ENCODE assay signal across 23 mouse cellular contexts in genomic region chr11:102630731-102631130, GRCm38 (mm10). TPM values are rescaled to one million over a fixed set of nuclear protein-coding genes. Genes with fewer than 3 reads are reported as not detected.
DNase-seq lines count a peak whose midpoint lies in the region; ATAC-seq and TF ChIP-seq lines count a peak whose summit lies in the region.
"Had no signal": no experiment of that assay in that cellular context is flagged by ENCODE, and none has a peak within 500 bp of the region (broad histone marks: within the 10 kb centered on the region; RNA-seq: fewer than 3 reads in every experiment).

No protein-coding gene starts in this region.

- no peaks in the 10 kb centered on the region for H3K79me2 ChIP-seq in heart, adult 2 months (replicated peaks; ENCODE audit: control insufficient read depth, insufficient read depth, low read length)

- WGBS in heart, embryonic 13.5 days: 31% methylated on average over 7 of the region's 7 CpGs
- WGBS in heart, adult 2 months: 55% methylated on average over 7 of the region's 7 CpGs
- WGBS in midbrain, embryonic 10.5 days: 9% methylated on average over 7 of the region's 7 CpGs
- 14% methylated on average over 7 of the region's 7 CpGs for WGBS in midbrain, embryonic 14.5 days
- WGBS in embryonic facial prominence, embryonic 10.5 days: 5% methylated on average over 7 of the region's 7 CpGs
- 17% methylated on average over 7 of the region's 7 CpGs for WGBS in limb, embryonic 13.5 days

- no peaks in the 10 kb centered on the region for H3K27me3 ChIP-seq in heart, embryonic 13.5 days (replicated peaks)
- no peaks in the 10 kb centered on the region for H3K27me3 ChIP-seq in heart, adult 2 months (ENCODE audit: control insufficient read depth, insufficient read depth, low read length)
- peaks cover 46% of the 10 kb centered on the region for H3K27me3 ChIP-seq in midbrain, embryonic 10.5 days (ENCODE audit: low read depth, poor library complexity, severe bottlenecking)
- no peaks in the 10 kb centered on the region for H3K27me3 ChIP-seq in midbrain, embryonic 14.5 days (ENCODE audit: control insufficient read depth, insufficient read depth, low read length)
- H3K27me3 ChIP-seq in embryonic facial prominence, embryonic 10.5 days (replicated peaks; ENCODE audit: low read depth, poor library complexity, severe bottlenecking): peaks cover 8% of the 10 kb centered on the region; the same call in 1 of the 2 replicates
- H3K27me3 ChIP-seq in limb, embryonic 13.5 days: no peaks in the 10 kb centered on the region
- H3K27me3 ChIP-seq: lung, embryonic 15.5 days had no signal

- peaks cover 44% of the 10 kb centered on the region for H3K4me1 ChIP-seq in heart, embryonic 13.5 days
- H3K4me1 ChIP-seq in heart, adult 2 months (ENCODE audit: control insufficient read depth, insufficient read depth, low read length): no peaks in the 10 kb centered on the region
- H3K4me1 ChIP-seq in midbrain, embryonic 10.5 days: peaks cover 61% of the 10 kb centered on the region
- H3K4me1 ChIP-seq in midbrain, embryonic 14.5 days (ENCODE audit: control insufficient read depth, insufficient read depth, low read length): 0 out of 2 replicates have a peak, but pooled peaks cover 3% of the 10 kb centered on the region
- peaks cover 78% of the 10 kb centered on the region for H3K4me1 ChIP-seq in embryonic facial prominence, embryonic 10.5 days
- peaks cover 73% of the 10 kb centered on the region for H3K4me1 ChIP-seq in limb, embryonic 13.5 days

- no peak overlapping the region for H3K27ac ChIP-seq in heart, embryonic 13.5 days (replicated peaks)
- no peak overlapping the region for H3K27ac ChIP-seq in heart, adult 2 months
- H3K27ac ChIP-seq in midbrain, embryonic 10.5 days (replicated peaks): peak overlapping the region; percentile 65
- no peak overlapping the region for H3K27ac ChIP-seq in midbrain, embryonic 14.5 days (replicated peaks; ENCODE audit: low read depth, low read length)
- peak overlapping the region; percentile 86 for H3K27ac ChIP-seq in embryonic facial prominence, embryonic 10.5 days (replicated peaks)
- H3K27ac ChIP-seq in limb, embryonic 13.5 days: peak overlapping the region; percentile 74
- H3K27ac ChIP-seq: forebrain, embryonic 13.5 days; lung, embryonic 15.5 days; neural tube, embryonic 13.5 days had no signal

- no peak; the same call in 1 of the 2 replicates for ATAC-seq in heart, embryonic 13.5 days (ENCODE audit: extremely low read depth, insufficient number of reproducible peaks, low FRiP score, low TSS enrichment)
- no peak for ATAC-seq in midbrain, embryonic 14.5 days (ENCODE audit: low FRiP score, low TSS enrichment)
- 0 out of 2 replicates have a peak, but pooled peaks have one; percentile 4 for ATAC-seq in limb, embryonic 13.5 days (ENCODE audit: low FRiP score, low read depth)
- ATAC-seq in monocyte, adult 5-6 weeks (replicated peaks; ENCODE audit: insufficient number of reproducible peaks, low FRiP score, low TSS enrichment, poor library complexity, severe bottlenecking): no peak
- ATAC-seq: forebrain, embryonic 13.5 days; midbrain, embryonic 16.5 days had no signal

- no peak overlapping the region for H3K4me3 ChIP-seq in heart, embryonic 13.5 days
- H3K4me3 ChIP-seq in heart, adult 2 months: no peak overlapping the region
- H3K4me3 ChIP-seq in midbrain, embryonic 10.5 days: no peak overlapping the region
- H3K4me3 ChIP-seq in midbrain, embryonic 14.5 days (replicated peaks; ENCODE audit: low read depth, low read length): no peak overlapping the region
- H3K4me3 ChIP-seq in embryonic facial prominence, embryonic 10.5 days: peak overlapping the region; percentile 36
- no peak overlapping the region for H3K4me3 ChIP-seq in limb, embryonic 13.5 days
- H3K4me3 ChIP-seq: forebrain, embryonic 13.5 days; lung, embryonic 15.5 days; neural tube, embryonic 13.5 days had no signal

- no peaks in the 10 kb centered on the region for H3K36me3 ChIP-seq in heart, embryonic 13.5 days
- H3K36me3 ChIP-seq in heart, adult 2 months (ENCODE audit: control insufficient read depth, insufficient read depth, low read length): no peaks in the 10 kb centered on the region
- H3K36me3 ChIP-seq in midbrain, embryonic 10.5 days: no peaks in the 10 kb centered on the region
- no peaks in the 10 kb centered on the region for H3K36me3 ChIP-seq in midbrain, embryonic 14.5 days (ENCODE audit: control insufficient read depth, insufficient read depth, low read length)
- H3K36me3 ChIP-seq in embryonic facial prominence, embryonic 10.5 days (replicated peaks): no peaks in the 10 kb centered on the region
- no peaks in the 10 kb centered on the region for H3K36me3 ChIP-seq in limb, embryonic 13.5 days
- H3K36me3 ChIP-seq: lung, embryonic 15.5 days; neural tube, embryonic 13.5 days had no signal

- H3K4me2 ChIP-seq in heart, embryonic 13.5 days: no peak overlapping the region
- no peak overlapping the region for H3K4me2 ChIP-seq in midbrain, embryonic 14.5 days (ENCODE audit: low read length)
- H3K4me2 ChIP-seq in limb, embryonic 13.5 days (replicated peaks): peak overlapping the region; percentile 26; the same call in 1 of the 2 replicates
- H3K4me2 ChIP-seq: forebrain, embryonic 13.5 days; heart, embryonic 11.5 days; liver, embryonic 11.5 days; lung, embryonic 15.5 days; neural tube, embryonic 13.5 days had no signal

- intact Hi-C loops in heart, adult 2 months (cut with DNase I): no loop called here

- H3K9ac ChIP-seq in heart, embryonic 13.5 days: 0 out of 2 replicates have a peak overlapping the region, but pooled peaks have one; percentile 19
- no peak overlapping the region for H3K9ac ChIP-seq in heart, adult 2 months (ENCODE audit: low read depth, low read length)
- no peak overlapping the region; the same call in 1 of the 2 replicates for H3K9ac ChIP-seq in midbrain, embryonic 14.5 days (replicated peaks; ENCODE audit: low read length)
- H3K9ac ChIP-seq in limb, embryonic 13.5 days: no peak overlapping the region
- H3K9ac ChIP-seq: forebrain, embryonic 13.5 days; lung, embryonic 15.5 days; neural tube, embryonic 13.5 days had no signal

- H3K9me3 ChIP-seq in heart, embryonic 13.5 days: no peaks in the 10 kb centered on the region
- no peaks in the 10 kb centered on the region for H3K9me3 ChIP-seq in midbrain, embryonic 10.5 days (replicated peaks)
- no peaks in the 10 kb centered on the region for H3K9me3 ChIP-seq in midbrain, embryonic 14.5 days (ENCODE audit: control insufficient read depth, low read length)
- no peaks in the 10 kb centered on the region for H3K9me3 ChIP-seq in embryonic facial prominence, embryonic 10.5 days
- H3K9me3 ChIP-seq in limb, embryonic 13.5 days: no peaks in the 10 kb centered on the region
- H3K9me3 ChIP-seq: forebrain, embryonic 13.5 days; lung, embryonic 15.5 days; neural tube, embryonic 13.5 days had no signal

- TF ChIP-seq CTCF in heart, adult 2 months (IDR thresholded peaks at IDR 0.05): no peak

- no peak for DNase-seq in heart, adult 2 months
- no peak for DNase-seq in midbrain, embryonic 10.5 days (ENCODE audit: low spot score)
- DNase-seq in midbrain, embryonic 14.5 days: no peak
- DNase-seq in embryonic facial prominence, embryonic 10.5 days (ENCODE audit: low spot score): peak; percentile 76
- DNase-seq: adrenal gland, postnatal 10 days; cerebellum, adult 11 months; cerebellum, postnatal 14 days; gastrocnemius, postnatal 36 days; heart, postnatal 36 days; kidney, postnatal 14 days; layer of hippocampus, adult 9-11 months; right cerebral cortex, postnatal 25 days; thymus, postnatal 36 days had no signal

- TF ChIP-seq EP300 in heart, adult 2 months (IDR thresholded peaks at IDR 0.05; ENCODE audit: insufficient read depth, low read depth, low read length): no peak

- TF ChIP-seq POLR2A in heart, adult 2 months (IDR thresholded peaks at IDR 0.05; ENCODE audit: insufficient read depth, low read depth, low read length): no peak

RNA-seq across cellular contexts. Expression of gene Fzd2, which starts 26.5 kb away (rescaled TPM):
- 19.1 and 22.0 TPM in 2 replicates for polyA plus RNA-seq in heart, embryonic 13.5 days (2015; fragmentation: Nextera tagmentation; extraction: Ambion mirVana)
- total RNA-seq in heart, adult 2 months (2021): 1 to 10 TPM; 2.6 to 2.8 TPM
- polyA plus RNA-seq in heart, adult 2 months (2012; rRNA removed): 7.2 and 10.0 TPM in 2 replicates
- 26.5 and 27.9 TPM in 2 replicates for polyA plus RNA-seq in midbrain, embryonic 10.5 days (2016; fragmentation: Nextera tagmentation; extraction: Ambion mirVana)
- polyA plus RNA-seq in midbrain, embryonic 14.5 days (2014; fragmentation: Nextera tagmentation; extraction: Ambion mirVana): 7.2 and 8.0 TPM in 2 replicates
- polyA plus RNA-seq in embryonic facial prominence, embryonic 10.5 days (2016; fragmentation: Nextera tagmentation; extraction: Ambion mirVana): 45.8 and 49.0 TPM in 2 replicates
- 67.7 and 71.6 TPM in 2 replicates for polyA plus RNA-seq in limb, embryonic 13.5 days (2015; fragmentation: Nextera tagmentation; extraction: Ambion mirVana)
- not detected in 3 replicates for total RNA-seq in monocyte, adult 5-6 weeks (2017)

RNA-seq across cellular contexts. Expression of gene Meioc, which starts 32.8 kb away (rescaled TPM):
- polyA plus RNA-seq in heart, embryonic 13.5 days (2015; fragmentation: Nextera tagmentation; extraction: Ambion mirVana): 1.2 and 1.5 TPM in 2 replicates
- total RNA-seq in heart, adult 2 months (2021): not detected
- polyA plus RNA-seq in heart, adult 2 months (2012; rRNA removed): 0.09 TPM in 1 of 2 replicates, not detected in the other
- 0.16 and 0.41 TPM in 2 replicates for polyA plus RNA-seq in midbrain, embryonic 10.5 days (2016; fragmentation: Nextera tagmentation; extraction: Ambion mirVana)
- polyA plus RNA-seq in midbrain, embryonic 14.5 days (2014; fragmentation: Nextera tagmentation; extraction: Ambion mirVana): 0.12 TPM in 1 of 2 replicates, not detected in the other
- polyA plus RNA-seq in embryonic facial prominence, embryonic 10.5 days (2016; fragmentation: Nextera tagmentation; extraction: Ambion mirVana): 0.39 and 0.40 TPM in 2 replicates
- 0.97 and 1.1 TPM in 2 replicates for polyA plus RNA-seq in limb, embryonic 13.5 days (2015; fragmentation: Nextera tagmentation; extraction: Ambion mirVana)
- 0.21 TPM in 1 of 3 replicates, not detected in the others for total RNA-seq in monocyte, adult 5-6 weeks (2017)
- total RNA-seq: adrenal gland, postnatal 10 days; gastrocnemius, postnatal 36 days; heart, postnatal 36 days; left cerebral cortex, adult 8-10 months had no signal

RNA-seq across cellular contexts. Expression of gene Gm11627, which starts 51.5 kb away (rescaled TPM):
- polyA plus RNA-seq in heart, embryonic 13.5 days (2015; fragmentation: Nextera tagmentation; extraction: Ambion mirVana): 10.5 and 13.8 TPM in 2 replicates
- 1 to 10 TPM; 1.2 to 1.5 TPM for total RNA-seq in heart, adult 2 months (2021)
- 4.0 and 4.9 TPM in 2 replicates for polyA plus RNA-seq in heart, adult 2 months (2012; rRNA removed)
- polyA plus RNA-seq in midbrain, embryonic 10.5 days (2016; fragmentation: Nextera tagmentation; extraction: Ambion mirVana): 11.1 and 12.6 TPM in 2 replicates
- polyA plus RNA-seq in midbrain, embryonic 14.5 days (2014; fragmentation: Nextera tagmentation; extraction: Ambion mirVana): 2.3 and 4.2 TPM in 2 replicates
- polyA plus RNA-seq in embryonic facial prominence, embryonic 10.5 days (2016; fragmentation: Nextera tagmentation; extraction: Ambion mirVana): 5.3 and 6.2 TPM in 2 replicates
- polyA plus RNA-seq in limb, embryonic 13.5 days (2015; fragmentation: Nextera tagmentation; extraction: Ambion mirVana): 7.7 and 9.1 TPM in 2 replicates
- not detected in 3 replicates for total RNA-seq in monocyte, adult 5-6 weeks (2017)
- total RNA-seq: gastrocnemius, postnatal 36 days had no signal

Comparison
In these comparisons a context has a peak if more than half of its experiments do, and no peak if none do; other contexts are left out.
1. H3K27ac ChIP-seq: peak in midbrain, embryonic 10.5 days (single experiment), embryonic facial prominence, embryonic 10.5 days (single experiment) and limb, embryonic 13.5 days (single experiment); none in heart, embryonic 13.5 days (single experiment), heart, adult 2 months (single experiment) and midbrain, embryonic 14.5 days (single experiment).